Mouse (Mus musculus): ENCODE data around the gene Gm9844. TPM values are rescaled to one million over a fixed set of nuclear protein-coding genes. Genes with fewer than 3 reads are reported as not detected.

Gm9844 gene
- polyA plus RNA-seq, 1 experiment from 2014 or later: 24.8 TPM

- Histone ChIP-seq H3K27me3 (no peaks in the 10 kb centered on the region), H3K4me3 (peak overlapping the region; percentile 67), H3K27ac (replicated peaks) (0 out of 2 replicates have a peak overlapping the region, but pooled peaks have one; percentile 68), H3K36me3 (0 out of 2 replicates have a peak, but pooled peaks cover 13% of the 10 kb centered on the region), H3K4me2 (replicated peaks) (peak overlapping the region; percentile 91), H3K9ac (replicated peaks) (peak overlapping the region; percentile 83), H3K9me3 (no peaks in the 10 kb centered on the region), H3K4me1 (peaks cover 27% of the 10 kb centered on the region)
- 11% methylated on average over 3 of the region's 3 CpGs for whole genome bisulfite sequencing
- ATAC-seq (ENCODE audit: low FRiP score, low read depth): no peak; the same call in 1 of the 2 replicates
These were observed 42.9 kb downstream of the Gm9844 start for GRCm38 (mm10) chr7:24904936-24905335.

- Histone ChIP-seq H3K9me3 (no peaks in the 10 kb centered on the region), H3K4me3 (no peak overlapping the region), H3K27me3 (no peaks in the 10 kb centered on the region), H3K4me2 (replicated peaks) (no peak overlapping the region), H3K36me3 (0 out of 2 replicates have a peak, but pooled peaks cover 16% of the 10 kb centered on the region), H3K27ac (replicated peaks) (no peak overlapping the region), H3K4me1 (peaks cover 27% of the 10 kb centered on the region), H3K9ac (replicated peaks) (peak overlapping the region; percentile 31; the same call in 1 of the 2 replicates)
- ATAC-seq (ENCODE audit: low FRiP score, low read depth): no peak
- 57% methylated on average over 6 of the region's 6 CpGs for WGBS
These were observed 44.5 kb downstream of the Gm9844 start for GRCm38 (mm10) chr7:24906551-24906950.

- H3K4me2 ChIP-seq (replicated peaks): no peak overlapping the region
- H3K27ac ChIP-seq (replicated peaks): no peak overlapping the region
These were observed 45.3 kb downstream of the Gm9844 start for GRCm38 (mm10) chr7:24907211-24907748.

More at GRCm38 (mm10) chr7:24907211-24907748, 45.3 kb downstream of the Gm9844 start:
- no peak overlapping the region for H3K9ac ChIP-seq (replicated peaks)
- no peak overlapping the region for H3K4me3 ChIP-seq
- 38% methylated on average over 13 of the region's 13 CpGs for WGBS
- no peaks in the 10 kb centered on the region for H3K9me3 ChIP-seq
- H3K4me1 ChIP-seq: peaks cover 27% of the 10 kb centered on the region
- H3K36me3 ChIP-seq: peaks cover 21% of the 10 kb centered on the region; the same call in 1 of the 2 replicates
- no peak for ATAC-seq (ENCODE audit: low FRiP score, low read depth)
- H3K27me3 ChIP-seq: no peaks in the 10 kb centered on the region

Other genes with a start within 250 kb of the Gm9844 start
- 0.68 and 0.73 TPM in 2 replicates for gene Lypd3, start 225.7 kb upstream of the Gm9844 start, polyA plus RNA-seq (2016; fragmentation: Nextera tagmentation; extraction: Ambion mirVana)
- not detected in 2 replicates for gene Tex101, start 185.5 kb upstream of the Gm9844 start, polyA plus RNA-seq (2016; fragmentation: Nextera tagmentation; extraction: Ambion mirVana)
- gene BC049730, start 153.0 kb upstream of the Gm9844 start, polyA plus RNA-seq (2016; fragmentation: Nextera tagmentation; extraction: Ambion mirVana): not detected in 2 replicates
- not detected in 2 replicates for gene Gm4763, start 135.3 kb upstream of the Gm9844 start, polyA plus RNA-seq (2016; fragmentation: Nextera tagmentation; extraction: Ambion mirVana)
- not detected in 2 replicates for gene Cd177, start 101.9 kb upstream of the Gm9844 start, polyA plus RNA-seq (2016; fragmentation: Nextera tagmentation; extraction: Ambion mirVana)
- gene Ceacam10, start 85.0 kb upstream of the Gm9844 start, polyA plus RNA-seq (2016; fragmentation: Nextera tagmentation; extraction: Ambion mirVana): not detected in 2 replicates
- not detected in 2 replicates for gene Lypd4, start 7.7 kb downstream of the Gm9844 start, polyA plus RNA-seq (2016; fragmentation: Nextera tagmentation; extraction: Ambion mirVana)
- not detected in 2 replicates for gene Dmrtc2, start 7.8 kb downstream of the Gm9844 start, polyA plus RNA-seq (2016; fragmentation: Nextera tagmentation; extraction: Ambion mirVana)
- gene Rps19, start 22.2 kb downstream of the Gm9844 start, polyA plus RNA-seq (2016; fragmentation: Nextera tagmentation; extraction: Ambion mirVana): 1,467 and 1,476 TPM in 2 replicates
- gene Cd79a, start 35.2 kb downstream of the Gm9844 start, polyA plus RNA-seq (2016; fragmentation: Nextera tagmentation; extraction: Ambion mirVana): 0.31 and 0.36 TPM in 2 replicates
- gene Arhgef1, start 40.7 kb downstream of the Gm9844 start, polyA plus RNA-seq (2016; fragmentation: Nextera tagmentation; extraction: Ambion mirVana): 78.6 and 79.4 TPM in 2 replicates
- 3.6 and 5.9 TPM in 2 replicates for gene Gm4881, start 82.3 kb downstream of the Gm9844 start, polyA plus RNA-seq (2016; fragmentation: Nextera tagmentation; extraction: Ambion mirVana)
- 111 and 118 TPM in 2 replicates for gene Rabac1, start 110.5 kb downstream of the Gm9844 start, polyA plus RNA-seq (2016; fragmentation: Nextera tagmentation; extraction: Ambion mirVana)
- 77.8 and 86.3 TPM in 2 replicates for gene Atp1a3, start 143.7 kb downstream of the Gm9844 start, polyA plus RNA-seq (2016; fragmentation: Nextera tagmentation; extraction: Ambion mirVana)
- gene Grik5, start 210.1 kb downstream of the Gm9844 start, polyA plus RNA-seq (2016; fragmentation: Nextera tagmentation; extraction: Ambion mirVana): 14.9 and 18.1 TPM in 2 replicates
- 42.2 and 42.8 TPM in 2 replicates for gene Zfp574, start 210.4 kb downstream of the Gm9844 start, polyA plus RNA-seq (2016; fragmentation: Nextera tagmentation; extraction: Ambion mirVana)